Mouse (Mus musculus) heart, adult 11 months (tissue): ENCODE measurements around the gene Ccp110.
A peak's percentile ranks its signal among the peaks of the same experiment; 100 is the strongest.

ENCODE experiments used
- DNase-seq: peaks from one replicate; pipeline ENCODE4 v3.0.0; 2022

Gene Ccp110

DNA sequence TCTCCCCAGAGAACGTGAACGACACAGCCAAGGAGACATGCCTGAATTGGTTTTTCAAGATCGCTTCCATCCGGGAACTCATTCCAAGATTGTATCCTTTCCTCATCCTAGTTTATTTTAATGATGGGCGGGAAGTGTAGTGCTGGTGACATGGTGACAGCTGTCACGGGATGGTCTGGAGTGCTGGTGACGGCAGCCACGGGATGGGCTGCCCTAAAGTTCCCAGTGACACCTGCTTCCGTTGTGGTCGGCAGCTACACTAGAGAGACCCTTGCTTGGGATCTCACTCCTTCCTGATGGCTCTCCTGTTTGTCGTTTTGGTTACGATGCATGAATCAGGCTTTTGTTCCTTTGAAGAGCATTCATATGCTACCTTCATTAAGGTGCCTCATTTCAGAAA lies 60.7 kb downstream of the Ccp110 start:
- no peak for DNase-seq

DNA sequence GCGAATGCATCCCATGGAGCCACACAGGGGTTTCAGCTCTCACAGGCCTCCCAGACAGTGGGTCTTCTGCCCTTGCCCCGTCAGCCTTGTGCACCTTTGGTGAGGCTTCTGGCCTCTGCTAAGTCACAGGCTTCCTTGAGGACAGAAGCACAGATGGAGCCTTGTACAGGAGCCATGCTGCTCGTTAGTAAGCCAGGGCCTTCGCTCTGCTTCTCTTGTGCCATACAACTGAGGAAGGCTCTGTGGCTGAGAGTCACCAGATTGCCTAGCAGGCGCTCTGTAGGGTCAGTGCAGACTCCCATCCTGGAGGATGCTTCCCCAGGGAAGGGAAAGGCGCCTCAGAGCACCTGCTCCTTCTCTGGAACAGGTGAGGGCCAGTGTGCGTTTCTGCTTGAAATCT lies 63.6 kb downstream of the Ccp110 start:
- no peak for DNase-seq

DNA sequence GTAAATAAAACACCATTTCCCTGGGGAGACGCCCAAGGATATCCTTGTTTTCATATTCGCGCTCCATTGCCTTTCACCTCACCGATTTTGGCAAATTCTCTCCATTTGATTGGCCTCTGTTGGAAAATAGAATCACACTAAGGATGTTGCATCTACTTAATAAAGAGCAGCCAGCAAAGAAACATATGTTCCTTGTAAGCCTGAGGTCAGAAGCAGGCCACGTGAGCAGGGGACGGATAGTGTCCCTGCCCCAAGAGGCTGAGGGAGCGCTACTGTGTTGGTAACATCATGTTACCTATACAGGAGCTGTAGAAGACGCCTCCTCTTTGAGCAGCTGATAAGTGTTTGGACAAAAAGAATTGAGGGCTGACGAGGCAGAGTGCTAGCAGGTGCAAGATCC lies 64.1 kb downstream of the Ccp110 start:
- peak; percentile 92 for DNase-seq

DNA sequence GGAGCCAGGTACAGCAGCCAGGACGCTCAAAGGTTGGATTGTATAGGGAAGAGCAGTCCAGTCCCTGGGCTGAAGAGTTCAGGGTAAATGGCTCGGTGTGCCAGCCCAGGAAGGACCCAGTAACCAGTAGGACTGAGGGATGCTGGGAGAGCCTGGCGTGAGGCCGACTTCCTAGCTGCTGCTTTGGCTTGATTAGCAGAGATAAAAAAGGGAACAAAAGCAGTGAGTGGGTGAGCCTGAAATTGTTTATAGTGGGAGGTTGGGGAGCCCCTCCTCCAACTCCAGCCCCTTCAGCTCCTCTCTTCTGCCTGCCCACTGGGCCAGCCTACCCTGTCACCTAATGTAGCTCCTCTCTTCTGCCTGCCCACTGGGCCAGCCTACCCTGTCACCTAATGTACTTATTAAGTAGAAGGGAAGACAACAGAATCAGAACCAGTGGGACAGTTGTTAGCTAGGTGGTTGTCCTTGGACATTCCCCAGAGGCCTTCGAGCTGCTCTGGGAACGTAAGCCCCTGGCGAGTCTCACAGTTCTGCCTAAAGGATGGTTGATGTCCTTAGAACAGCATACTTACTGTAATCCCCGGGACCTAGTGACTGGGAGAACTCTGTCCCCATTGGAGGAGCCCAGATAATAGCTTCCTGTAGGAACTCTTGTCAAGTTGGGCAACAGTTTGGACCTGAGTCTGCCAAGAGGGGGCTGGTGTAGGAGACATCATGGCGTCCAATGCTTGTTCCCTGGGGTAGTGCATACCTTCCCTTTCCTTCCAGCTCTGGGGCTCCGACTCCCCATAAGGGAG lies 65.4 kb downstream of the Ccp110 start:
- DNase-seq: peak; percentile 96

DNA sequence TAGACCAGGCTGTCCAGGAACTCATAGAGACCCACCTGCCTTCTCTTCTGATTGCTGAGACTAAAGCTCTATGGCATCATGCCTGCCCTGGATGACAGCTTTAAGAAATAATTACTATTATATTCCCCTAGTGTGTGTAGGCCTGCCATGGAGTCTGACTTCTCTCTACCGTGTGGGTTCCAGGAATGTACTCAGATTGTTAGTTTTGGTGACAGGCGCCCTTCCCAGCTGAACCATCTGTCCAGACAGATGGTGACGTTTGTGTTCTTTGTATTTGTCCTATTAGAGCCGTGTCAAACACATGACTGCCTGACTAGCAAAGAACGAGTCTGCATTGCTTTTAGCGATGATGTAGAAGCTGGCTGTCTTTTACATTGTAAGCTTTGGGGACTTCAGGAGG lies 66.2 kb downstream of the Ccp110 start:
- no peak for DNase-seq

DNA sequence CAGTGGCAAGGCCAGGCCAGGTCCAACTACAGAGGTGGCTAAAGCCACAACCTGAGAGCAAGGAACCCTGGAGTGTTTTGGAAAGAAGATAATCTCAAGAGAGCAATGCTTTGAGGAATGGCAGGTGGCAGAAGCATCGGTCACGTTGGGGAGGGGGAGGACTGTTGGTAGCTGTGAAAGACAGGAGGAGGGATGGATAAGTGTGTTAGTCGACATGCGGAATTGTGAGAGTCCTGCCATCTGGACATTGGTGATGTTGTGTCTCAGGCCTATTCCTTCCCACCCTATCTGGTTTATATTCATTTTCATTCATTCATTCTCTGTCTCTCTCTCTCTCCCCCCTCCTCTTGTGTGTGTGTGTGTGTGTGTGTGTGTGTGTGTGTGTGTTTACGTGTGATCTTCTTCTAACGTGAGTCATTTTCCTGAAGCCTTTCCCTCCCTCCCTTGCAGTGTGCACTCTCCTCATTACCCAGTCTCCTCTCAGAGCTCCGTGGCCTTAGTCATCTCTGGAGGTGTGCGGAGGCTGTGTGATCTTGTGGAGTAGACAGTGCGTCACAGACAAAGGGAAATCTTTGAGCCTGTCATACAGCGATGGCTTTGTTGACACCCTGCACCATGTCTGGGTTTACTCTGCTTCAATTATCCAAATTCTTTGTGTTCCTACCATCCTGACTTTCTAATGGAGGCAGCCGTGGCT lies 71.1 kb downstream of the Ccp110 start:
- DNase-seq: no peak

DNA sequence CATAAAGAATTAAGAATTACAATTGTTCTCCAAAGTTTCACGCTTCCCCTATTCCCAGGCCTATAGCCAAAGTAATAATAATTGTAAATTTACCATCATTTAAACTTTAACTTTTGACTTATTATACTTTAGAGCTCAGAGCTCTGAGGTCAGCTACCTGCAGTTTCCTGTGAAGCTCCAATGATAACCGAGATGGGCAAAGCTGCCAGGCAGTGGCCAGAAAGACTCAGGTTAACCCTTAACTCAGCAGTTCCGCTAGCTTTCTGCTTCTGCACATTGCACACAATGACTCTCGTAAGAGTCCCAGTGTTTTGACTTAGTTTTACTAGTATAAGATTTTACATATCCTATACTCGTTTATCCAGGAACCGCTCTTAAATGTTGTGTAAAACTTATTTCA lies 73.7 kb downstream of the Ccp110 start:
- DNase-seq: no peak
